Mouse (Mus musculus) G1E (cell line): ENCODE results near the gene Ubxn10. TPM values are rescaled to one million over a fixed set of nuclear protein-coding genes. Genes with fewer than 3 reads are reported as not detected.

ENCODE experiments used
- ATAC-seq: 2 replicates; pipeline ENCODE4 v1.8.0; 2016; ENCODE audit warnings: mild to moderate bottlenecking; ENCODE audit not compliant: insufficient number of reproducible peaks, poor library complexity, low FRiP score, severe bottlenecking; ENCODE audit errors: extremely low read depth
- DNase-seq: peaks from one replicate; pipeline ENCODE4 v3.0.0; 2012; ENCODE audit warnings: low spot score
- H3K27me3 ChIP-seq: 2 replicates; pipeline ENCODE4 v1.6.1; 2012; ENCODE audit warnings: mild to moderate bottlenecking, low read length, inconsistent platforms; ENCODE audit not compliant: insufficient read depth
- H3K36me3 ChIP-seq: replicated peaks from 2 replicates; pipeline ENCODE3; 2012; ENCODE audit warnings: mild to moderate bottlenecking, inconsistent platforms
- H3K4me1 ChIP-seq: 2 replicates; pipeline ENCODE4 v1.6.1; 2012; ENCODE audit warnings: low read depth, low read length, inconsistent platforms, mixed read lengths; ENCODE audit not compliant: insufficient read depth
- H3K4me3 ChIP-seq: 2 replicates; pipeline ENCODE4 v1.5.1; 2012; ENCODE audit warnings: low read depth, mild to moderate bottlenecking, inconsistent platforms, low read length, moderate library complexity, mixed read lengths
- H3K9me3 ChIP-seq: replicated peaks from 2 replicates; pipeline ENCODE4 v1.6.1; 2012; ENCODE audit warnings: inconsistent platforms
- CTCF ChIP-seq: IDR thresholded peaks from 2 replicates; pipeline ENCODE4 v1.5.1; 2012; ENCODE audit warnings: low read depth, low read length, inconsistent platforms, mixed read lengths
- GATA1 ChIP-seq: IDR thresholded peaks from 2 replicates; pipeline ENCODE4 v1.6.1; 2012; ENCODE audit warnings: borderline replicate concordance, low read length, inconsistent platforms, mixed read lengths
- GATA2 ChIP-seq: IDR thresholded peaks from 2 replicates; pipeline ENCODE4 v1.6.1; 2012; ENCODE audit warnings: low read depth, low read length, inconsistent platforms, borderline replicate concordance
- POLR2AphosphoS5 ChIP-seq: IDR thresholded peaks from 2 replicates; pipeline ENCODE4 v1.6.1; 2012; ENCODE audit warnings: low read depth, low read length, inconsistent platforms; ENCODE audit not compliant: insufficient replicate concordance
- TAL1 ChIP-seq: conservative IDR thresholded peaks from 2 replicates; pipeline ENCODE4 v1.6.1; 2012; ENCODE audit warnings: low read depth, low read length, inconsistent platforms, mixed read lengths
- polyA plus RNA-seq: library from polyadenylated mRNA; stranded (reverse); fragments of >175 nt; gene quantifications from 2 replicates; pipeline ENCODE4 v1.2.3, GENCODE M21; 2012
- total RNA-seq, 2 experiments: library from RNA; stranded (forward) in 1 of 2; stranded (reverse) in 1 of 2; fragments of 200-1000 nt in 1 of 2; fragments of >200 nt in 1 of 2; fragmentation: Nextera tagmentation in 1 of 2; gene quantifications; 2 replicates each; pipeline ENCODE4 v1.2.3; 2014 to 2017

The Ubxn10 gene
- total and polyA plus RNA-seq, 3 experiments: 0.33 TPM; not detected in 2

DNA sequence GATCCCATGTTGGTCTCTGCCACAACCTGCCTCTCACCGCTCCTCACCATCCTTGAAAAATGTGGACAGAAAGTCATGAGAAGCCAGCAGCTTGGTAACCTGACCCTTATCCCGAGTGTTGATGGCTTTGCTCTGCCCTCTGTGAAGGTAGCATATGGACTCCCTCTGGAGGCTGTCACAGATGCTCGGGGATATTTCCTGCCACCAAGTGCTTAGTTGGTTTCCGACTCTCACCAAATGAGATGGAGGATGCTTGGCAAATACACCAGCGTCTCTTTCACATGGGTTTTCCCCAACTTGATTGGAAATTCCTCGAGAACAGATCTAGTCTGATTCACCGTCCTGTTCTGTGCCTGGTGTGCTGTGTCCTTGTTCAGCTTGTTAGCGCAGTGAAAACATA, 24.3 kb downstream of the Ubxn10 start:
- Histone ChIP-seq H3K9me3 (peaks cover 64% of the 10 kb centered on the region), H3K4me3 (no peak overlapping the region), H3K4me1 (no peaks in the 10 kb centered on the region), H3K27me3 (no peaks in the 10 kb centered on the region), H3K36me3 (no peaks in the 10 kb centered on the region)
- DNase-seq (no peak), ATAC-seq (no peak)
- TF ChIP-seq GATA1 (no peak), GATA2 (no peak), CTCF (no peak), POLR2AphosphoS5 (no peak), TAL1 (no peak)

DNA sequence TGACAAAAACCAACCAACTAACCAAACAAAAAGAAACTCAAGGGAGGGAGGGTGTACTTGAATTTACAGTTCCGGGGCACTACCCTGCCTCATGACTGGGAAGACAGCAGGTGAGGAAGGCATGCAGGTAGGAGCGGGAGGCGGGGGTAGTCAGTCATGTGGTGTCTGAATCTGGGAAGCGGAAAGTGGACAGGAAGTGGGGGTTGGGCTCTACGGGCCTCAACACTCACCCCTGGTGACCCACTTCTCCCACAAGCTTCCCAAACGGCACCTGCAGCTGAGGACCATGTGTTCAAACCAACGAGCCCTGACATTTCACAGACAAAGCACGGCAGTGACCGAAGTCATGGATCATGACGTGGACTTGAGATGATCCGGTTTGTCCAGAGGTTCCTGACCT, 24.9 kb downstream of the Ubxn10 start:
- DNase-seq (no peak), ATAC-seq (no peak)
- Histone ChIP-seq H3K4me1 (no peaks in the 10 kb centered on the region), H3K27me3 (no peaks in the 10 kb centered on the region), H3K36me3 (no peaks in the 10 kb centered on the region), H3K4me3 (no peak overlapping the region), H3K9me3 (peaks cover 66% of the 10 kb centered on the region)
- TF ChIP-seq TAL1 (no peak), CTCF (no peak), GATA1 (no peak), GATA2 (no peak), POLR2AphosphoS5 (no peak)

DNA sequence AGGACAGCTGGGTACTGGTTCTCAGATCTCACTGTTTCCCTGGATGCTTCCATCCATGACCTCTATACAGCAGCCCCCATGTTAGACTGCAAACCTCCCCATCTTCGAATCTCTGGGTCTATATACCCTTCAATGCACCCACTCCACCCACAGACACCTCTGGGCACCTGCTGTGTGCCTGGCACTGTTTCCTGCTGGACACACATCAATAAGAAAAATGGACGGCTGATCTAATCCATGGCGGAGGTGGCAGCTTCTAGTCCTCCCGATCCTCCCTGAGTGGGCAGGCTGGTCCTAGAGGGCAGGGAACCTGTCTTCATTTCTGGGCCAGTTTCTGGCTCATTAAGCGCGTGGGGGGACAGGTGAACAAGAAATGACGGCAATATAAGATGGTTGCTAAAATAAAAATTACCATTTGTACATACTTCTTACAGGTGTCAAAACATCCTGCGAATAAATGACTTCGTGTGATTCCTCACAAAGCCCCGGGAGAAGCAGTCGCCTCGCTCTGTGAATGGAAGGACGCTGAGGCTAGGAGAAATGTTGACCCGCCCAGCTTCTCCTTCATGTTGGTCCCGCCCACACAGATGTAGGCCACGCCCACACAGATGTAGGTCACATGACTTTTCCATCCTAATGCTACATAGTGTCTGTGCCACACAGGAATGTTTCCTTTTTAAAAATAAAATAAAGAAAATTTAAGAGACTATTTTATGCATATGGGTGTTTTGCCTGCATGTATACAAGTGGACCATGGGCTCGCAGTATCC, 25.7 kb downstream of the Ubxn10 start:
- Histone ChIP-seq H3K27me3 (no peaks in the 10 kb centered on the region), H3K9me3 (peaks cover 66% of the 10 kb centered on the region), H3K4me3 (no peak overlapping the region), H3K4me1 (no peaks in the 10 kb centered on the region; the same call in 1 of the 2 replicates), H3K36me3 (no peaks in the 10 kb centered on the region)
- ATAC-seq: no peak
- DNase-seq: no peak
- TF ChIP-seq GATA1 (no peak), POLR2AphosphoS5 (no peak), GATA2 (no peak), CTCF (no peak), TAL1 (no peak)

DNA sequence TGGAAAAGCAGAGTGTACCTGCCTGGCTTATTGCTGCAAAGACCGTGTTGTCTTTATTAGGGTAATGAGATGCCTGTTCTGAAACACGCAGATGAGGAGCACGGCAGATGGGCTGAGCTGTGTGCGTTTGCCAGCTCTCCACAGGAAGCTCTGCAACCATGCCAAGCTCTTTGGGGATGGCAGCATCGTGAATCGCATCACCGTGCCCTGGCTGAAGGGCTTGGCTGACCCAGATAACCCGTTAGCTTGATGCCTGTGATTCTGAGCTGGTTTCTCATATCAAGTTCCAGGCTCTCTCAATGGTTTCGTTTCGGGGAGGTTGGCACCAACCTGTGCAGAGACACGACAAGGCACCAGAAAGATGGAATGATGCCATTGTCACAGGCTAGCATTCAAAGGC, 26.3 kb downstream of the Ubxn10 start:
- no peaks in the 10 kb centered on the region for H3K27me3 ChIP-seq
- TF ChIP-seq CTCF: no peak

DNA sequence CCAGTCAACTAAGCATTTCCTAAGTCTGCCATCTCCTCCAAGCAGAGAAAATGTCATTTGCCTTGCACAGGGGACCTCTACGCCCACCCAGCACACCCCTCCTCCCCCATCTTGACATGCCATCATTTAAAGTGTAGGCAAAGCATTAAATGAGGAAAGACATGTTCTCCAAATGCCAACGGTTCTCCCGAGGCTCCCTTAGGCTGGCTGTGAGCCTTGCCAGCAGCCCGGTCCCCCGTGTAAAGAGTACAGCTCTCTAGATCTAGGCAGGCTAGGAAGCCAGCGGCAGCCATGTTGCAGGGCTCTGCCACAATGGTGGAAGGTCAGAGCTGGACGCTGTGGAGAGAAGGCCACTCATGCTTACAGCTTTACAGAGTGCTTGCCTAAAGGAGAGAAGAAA, 27.0 kb downstream of the Ubxn10 start:
- TF ChIP-seq GATA1 (no peak), POLR2AphosphoS5 (no peak), GATA2 (no peak), TAL1 (no peak), CTCF (no peak)
- DNase-seq: no peak
- no peak overlapping the region for H3K4me3 ChIP-seq
- no peak for ATAC-seq
- no peaks in the 10 kb centered on the region for H3K27me3 ChIP-seq
- H3K9me3 ChIP-seq: peaks cover 67% of the 10 kb centered on the region
- H3K36me3 ChIP-seq: no peaks in the 10 kb centered on the region
- H3K4me1 ChIP-seq: no peaks in the 10 kb centered on the region; the same call in 1 of the 2 replicates

More for the DNA sequence above, 26.3 kb downstream of the Ubxn10 start:
- ATAC-seq: no peak
- Histone ChIP-seq H3K9me3 (peaks cover 66% of the 10 kb centered on the region), H3K4me3 (no peak overlapping the region), H3K4me1 (no peaks in the 10 kb centered on the region; the same call in 1 of the 2 replicates), H3K36me3 (no peaks in the 10 kb centered on the region)
- no peak for DNase-seq

DNA sequence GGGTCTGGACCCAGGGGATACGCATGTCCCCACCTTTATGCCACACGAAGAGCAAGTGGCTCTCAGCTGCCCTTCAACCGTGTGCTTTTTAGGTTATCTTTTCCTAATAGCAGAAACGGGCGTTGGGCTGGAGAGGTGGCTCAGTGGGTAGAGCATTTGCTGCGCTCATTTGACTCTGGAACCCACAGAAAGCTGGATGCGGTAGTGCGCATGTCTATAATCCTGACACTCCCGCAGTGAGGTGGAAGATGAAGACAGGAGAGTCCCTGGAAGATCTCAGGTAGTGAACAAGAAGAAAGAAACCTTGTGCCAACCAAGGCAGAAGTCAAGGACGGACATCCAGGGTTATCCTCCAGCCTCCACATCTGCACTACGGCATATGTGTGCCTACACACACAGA, 27.7 kb downstream of the Ubxn10 start:
- DNase-seq: no peak
- ATAC-seq: no peak
- Histone ChIP-seq H3K27me3 (no peaks in the 10 kb centered on the region), H3K36me3 (no peaks in the 10 kb centered on the region), H3K4me1 (no peaks in the 10 kb centered on the region; the same call in 1 of the 2 replicates), H3K4me3 (no peak overlapping the region), H3K9me3 (peaks cover 73% of the 10 kb centered on the region)
- TF ChIP-seq CTCF (no peak), POLR2AphosphoS5 (no peak), GATA1 (no peak), TAL1 (no peak), GATA2 (no peak)
